Mouse (Mus musculus): ENCODE measurements around the gene Nudt11. TPM values are rescaled to one million over a fixed set of nuclear protein-coding genes. Genes with fewer than 3 reads are reported as not detected.

Gene Nudt11
- total RNA-seq (2023): not detected

DNA sequence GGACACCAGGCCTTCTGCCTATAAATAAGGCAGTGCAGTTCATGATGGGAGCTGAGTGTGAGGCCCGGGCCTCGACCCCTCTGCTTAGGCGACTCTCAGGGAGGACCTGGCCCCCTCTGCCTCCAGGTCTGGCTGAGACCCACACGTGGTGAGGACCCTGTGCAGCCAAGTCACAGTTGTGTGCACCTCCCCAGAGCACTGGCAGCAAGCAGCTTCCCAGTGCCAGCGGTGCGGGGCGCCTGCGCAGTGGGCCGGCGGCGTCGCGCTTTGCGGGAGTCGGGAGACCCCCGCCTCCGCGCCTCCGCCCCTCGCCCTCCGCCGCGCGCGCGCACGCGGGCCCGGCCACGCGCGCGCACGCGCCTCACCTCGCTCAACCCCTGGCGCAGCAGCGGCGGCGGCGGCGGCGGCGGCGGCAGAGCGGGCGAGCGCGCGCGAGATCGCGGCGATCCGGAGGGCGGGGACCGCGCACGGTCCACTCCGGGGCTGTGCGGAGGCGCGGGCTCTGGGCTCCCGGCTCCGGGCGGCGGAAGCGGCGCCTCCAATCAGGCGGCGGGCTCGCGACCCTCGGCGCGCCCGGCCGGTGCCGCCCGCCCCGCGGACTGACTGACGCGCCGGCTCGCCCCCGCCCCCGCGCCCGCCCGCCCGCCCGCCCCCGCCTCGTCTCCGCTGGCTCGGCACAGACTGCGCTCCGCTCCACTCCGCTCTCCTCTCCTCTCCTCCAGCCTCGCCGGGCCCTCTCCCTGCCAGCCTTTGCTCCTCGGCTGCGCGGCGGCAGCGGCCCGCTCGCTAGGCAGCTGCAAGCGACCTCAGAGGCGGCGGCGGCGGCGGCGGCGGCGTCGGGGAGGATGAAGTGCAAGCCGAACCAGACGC is at the start of gene Nudt11:
TSS of gene Nudt11 (plus strand) at position 388 of the 870 bp plus-strand sequence.

DNA sequence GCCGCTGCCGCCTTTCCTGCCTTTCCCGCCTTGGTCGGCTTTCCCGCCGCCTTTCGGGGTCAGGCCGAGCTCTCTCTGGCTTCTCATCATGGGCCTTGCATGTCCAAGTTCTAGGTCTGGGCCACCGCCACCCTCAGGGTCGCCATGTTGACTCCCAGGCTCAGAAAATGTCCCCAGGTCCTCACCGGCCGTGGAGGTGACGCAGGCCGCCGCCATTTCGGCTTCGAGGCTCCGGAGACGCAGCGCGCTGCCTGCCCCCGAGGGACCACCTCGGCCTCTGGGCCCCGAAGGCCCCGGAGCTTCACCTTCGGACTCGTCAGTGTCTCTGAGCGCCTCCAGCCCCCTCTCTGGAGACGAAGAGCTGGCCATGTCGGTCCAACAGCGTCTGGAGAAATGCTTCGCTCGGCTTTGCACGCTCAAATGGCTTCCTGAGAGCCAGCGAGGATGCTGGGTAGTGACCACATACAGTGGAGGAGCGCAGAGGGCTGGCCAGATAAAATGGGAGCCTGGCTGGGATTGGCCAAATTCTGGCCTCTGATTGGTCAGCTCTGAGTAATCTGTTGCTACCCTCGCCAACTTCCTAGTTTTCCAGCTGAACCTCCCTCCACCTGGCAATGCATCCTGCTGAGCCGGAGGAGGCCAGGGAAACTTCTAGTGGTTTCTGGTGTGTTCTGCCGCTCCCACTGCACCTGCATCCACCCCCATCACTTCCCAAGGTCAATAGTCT is 35.9 kb downstream of the Nudt11 start, which contains the start of gene AU022751:
TSS of gene AU022751 (minus strand) at position 466 of the 727 bp plus-strand sequence.

Other genes starting within 250 kb of the Nudt11 start
- gene AU022751, start 36.0 kb downstream of the Nudt11 start, total RNA-seq (2023): not detected
- gene Nudt10, start 125.6 kb downstream of the Nudt11 start, total RNA-seq (2023): not detected